ENCODE assay signal across 23 mouse cellular contexts in genomic region chr3:137989405-137989804, GRCm38 (mm10).
"Had no signal": no experiment of that assay in that cellular context is flagged by ENCODE, and none has a peak within 500 bp of the region (broad histone marks: within the 10 kb centered on the region; RNA-seq: fewer than 3 reads in every experiment).

No protein-coding gene starts in this region.

- DNase-seq: liver, embryonic 13.5 days; liver, postnatal 0 days; lung, adult 2 months; lung, postnatal 14 days; lung, postnatal 36 days; retina, postnatal 1 day; right cerebral cortex, adult 18-20 months; right cerebral cortex, postnatal 25 days; right cerebral cortex, postnatal 4 days; thymus, adult 2 months; thymus, postnatal 25 days; thymus, postnatal 4 days had no signal

- H3K36me3 ChIP-seq: liver, embryonic 13.5 days; liver, embryonic 15.5 days; lung, embryonic 15.5 days; midbrain, embryonic 13.5 days; midbrain, embryonic 15.5 days; neural tube, embryonic 13.5 days; neural tube, embryonic 15.5 days; stomach, embryonic 15.5 days had no signal

- H3K27ac ChIP-seq: liver, embryonic 13.5 days; liver, embryonic 15.5 days; lung, embryonic 15.5 days; macrophage; midbrain, embryonic 13.5 days; midbrain, embryonic 15.5 days; neural tube, embryonic 13.5 days; neural tube, embryonic 15.5 days; stomach, embryonic 15.5 days; stomach, postnatal 0 days had no signal

- H3K9me3 ChIP-seq: liver, embryonic 13.5 days; liver, embryonic 15.5 days; lung, embryonic 15.5 days; midbrain, embryonic 13.5 days; midbrain, embryonic 15.5 days; neural tube, embryonic 13.5 days; neural tube, embryonic 15.5 days; stomach, embryonic 15.5 days had no signal

- H3K4me3 ChIP-seq: liver, embryonic 13.5 days; liver, embryonic 15.5 days; lung, embryonic 15.5 days; megakaryocyte, embryonic 14.5 days; midbrain, embryonic 13.5 days; midbrain, embryonic 15.5 days; neural tube, embryonic 13.5 days; neural tube, embryonic 15.5 days; stomach, embryonic 15.5 days had no signal

- ATAC-seq: liver, postnatal 0 days; lung, postnatal 0 days; midbrain, embryonic 13.5 days; midbrain, embryonic 15.5 days had no signal

- H3K4me1 ChIP-seq: liver, embryonic 13.5 days; midbrain, embryonic 13.5 days; midbrain, embryonic 15.5 days; neural tube, embryonic 13.5 days; neural tube, embryonic 15.5 days; stomach, embryonic 15.5 days had no signal

- H3K27me3 ChIP-seq: liver, embryonic 13.5 days; liver, embryonic 15.5 days; lung, embryonic 15.5 days; midbrain, embryonic 13.5 days; midbrain, embryonic 15.5 days; neural tube, embryonic 13.5 days; neural tube, embryonic 15.5 days; stomach, embryonic 15.5 days had no signal

- H3K4me2 ChIP-seq: liver, embryonic 13.5 days; liver, embryonic 15.5 days; lung, embryonic 15.5 days; midbrain, embryonic 13.5 days; midbrain, embryonic 15.5 days; neural tube, embryonic 13.5 days; neural tube, embryonic 15.5 days; stomach, embryonic 15.5 days had no signal

- H3K9ac ChIP-seq: liver, embryonic 13.5 days; liver, embryonic 15.5 days; liver, postnatal 0 days; lung, embryonic 15.5 days; midbrain, embryonic 13.5 days; midbrain, embryonic 15.5 days; neural tube, embryonic 13.5 days; neural tube, embryonic 15.5 days; stomach, embryonic 15.5 days had no signal
